Mouse (Mus musculus) MEL (cell line): ENCODE results near the gene Akr1e1.

Experiments
- CTCF ChIP-seq, 3 experiments: IDR thresholded peaks in 2 of 3; conservative IDR thresholded peaks in 1 of 3; 2 replicates each; pipeline ENCODE4 v1.5.1; 2011 to 2012; ENCODE audit warnings: low read length in 3 of 3, low read depth in 2 of 3, mild to moderate bottlenecking in 2 of 3, improper control_type of control experiment in 1 of 3, inconsistent platforms in 1 of 3, mixed read lengths in 1 of 3, moderate library complexity in 1 of 3; ENCODE audit not compliant: control insufficient read depth in 1 of 3, insufficient read depth in 1 of 3, poor library complexity in 1 of 3, severe bottlenecking in 1 of 3
- GATA1 ChIP-seq: IDR thresholded peaks from 2 replicates; pipeline ENCODE4 v1.6.1; 2011; ENCODE audit warnings: low read depth, low read length, improper control_type of control experiment
- MEF2A ChIP-seq: IDR thresholded peaks from 2 replicates; pipeline ENCODE4 v1.6.1; 2014; ENCODE audit warnings: low read depth, mild to moderate bottlenecking, inconsistent platforms, low read length, improper control_type of control experiment; ENCODE audit not compliant: poor library complexity, insufficient replicate concordance, severe bottlenecking; ENCODE audit errors: extremely low read depth
- RAD21 ChIP-seq: IDR thresholded peaks from 2 replicates; pipeline ENCODE4 v1.6.1; 2011; ENCODE audit warnings: mild to moderate bottlenecking, low read depth, low read length, improper control_type of control experiment
- ZC3H11A ChIP-seq: IDR thresholded peaks from 2 replicates; pipeline ENCODE4 v1.6.1; 2012; ENCODE audit warnings: low read depth, mild to moderate bottlenecking, inconsistent platforms, low read length, improper control_type of control experiment

DNA sequence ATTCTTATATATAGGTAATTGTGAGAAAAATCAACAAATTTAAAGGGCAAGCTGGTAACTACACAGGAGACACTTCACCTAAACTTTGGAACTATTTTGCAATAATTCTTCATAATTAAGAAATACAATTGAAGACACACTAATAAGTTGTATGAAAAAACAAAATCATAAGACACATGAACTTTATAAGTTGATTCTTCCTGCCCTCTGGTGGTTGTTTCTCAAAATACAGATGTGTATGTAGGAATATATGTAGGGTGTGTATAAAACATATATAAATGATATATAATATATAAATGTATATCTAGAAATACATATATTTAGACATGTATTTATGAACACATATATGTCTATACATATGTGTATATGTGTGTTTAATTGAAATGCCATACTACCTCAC, 1.9 kb upstream of the Akr1e1 start:
- TF ChIP-seq ZC3H11A (peak; percentile 81), CTCF (IDR thresholded peaks at IDR 0.05 in 2 of 3, conservative IDR thresholded peaks at IDR 0.05 in 1 of 3; ENCODE audit: control insufficient read depth in 1 of 3, insufficient read depth in 1 of 3, low read depth in 2 of 3, low read length in 3 of 3, poor library complexity in 1 of 3, severe bottlenecking in 1 of 3) (peak in 1 of 3 experiments; percentile 65; a peak in 2 of 6 replicates), RAD21 (peak; percentile 93), MEF2A (no peak), GATA1 (no peak)
